Mouse (Mus musculus) megakaryocyte-erythroid progenitor cell, adult 5-6 weeks (primary cell): ENCODE measurements at regions not wholly inside any gene's neighbourhood (a gene's known extent, or its start where the extent isn't known, plus 50 kb on each side); places are given as distances from the start of the nearest gene placed in this dataset.

Experiments used
- ATAC-seq: replicated peaks from 2 replicates; pipeline ENCODE4 v1.8.0; 2016; ENCODE audit warnings: mild to moderate bottlenecking, inconsistent platforms; ENCODE audit not compliant: severe bottlenecking, poor library complexity, low FRiP score, low TSS enrichment

- ATAC-seq, result no peak
Observed at GRCm38 (mm10) chr8:109121776-109122175, 372.1 kb upstream of the Pmfbp1 start.

DNA sequence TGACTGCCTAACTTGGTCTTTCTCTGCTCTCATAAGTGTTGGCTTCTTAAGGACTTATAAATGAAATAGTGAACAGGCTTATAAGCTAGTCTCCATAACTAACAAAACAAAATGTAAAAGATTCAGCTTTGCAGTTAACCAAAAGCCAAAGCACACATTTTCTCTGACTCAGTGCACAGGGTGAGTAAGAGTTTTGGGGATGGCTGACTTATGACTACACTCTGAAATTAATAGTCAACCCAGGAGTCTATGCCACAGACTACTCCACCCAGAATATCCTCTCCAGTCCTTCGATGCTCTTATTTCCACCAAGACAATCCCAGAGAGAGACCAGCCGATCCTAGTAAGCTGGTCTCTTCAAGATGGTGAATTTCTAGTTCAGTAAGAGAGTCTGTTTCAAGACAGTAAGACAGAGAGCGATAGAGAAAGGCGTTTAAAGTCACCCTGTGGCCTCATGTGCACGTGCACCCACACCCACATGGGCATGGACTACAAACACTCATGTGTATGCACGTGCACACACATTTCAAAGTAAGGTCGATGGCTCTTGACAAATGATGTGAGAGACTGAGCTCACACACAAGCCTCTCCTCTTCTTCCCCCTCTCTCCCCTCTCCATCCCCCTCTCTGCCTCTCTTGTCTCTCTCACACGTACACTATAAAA lies 351.2 kb upstream of the Pmfbp1 start:
- ATAC-seq, result no peak

DNA sequence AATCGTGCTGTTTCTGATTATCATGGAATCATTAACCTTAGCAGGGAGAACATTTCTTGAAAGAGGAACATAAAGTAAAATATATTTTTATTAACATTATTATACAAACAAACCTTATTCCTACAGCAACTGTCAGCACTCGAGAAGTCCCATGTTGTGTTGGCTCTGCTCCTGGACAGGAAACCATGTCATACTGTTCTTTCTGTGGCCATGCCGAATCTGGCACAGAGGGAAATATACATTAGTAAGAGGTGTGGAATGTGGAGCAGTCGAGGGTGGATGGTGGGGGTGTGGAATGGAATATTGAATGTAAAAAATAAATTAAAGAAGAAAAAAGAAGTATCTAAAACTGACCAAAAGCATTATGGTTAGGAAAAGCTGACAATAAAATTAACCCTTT lies 342.1 kb upstream of the Pmfbp1 start:
- no peak for ATAC-seq

GRCm38 (mm10) chr8:109155489-109155888 lies 338.3 kb upstream of the Pmfbp1 start:
- no peak for ATAC-seq

GRCm38 (mm10) chr8:109156016-109156415 lies 337.8 kb upstream of the Pmfbp1 start:
- ATAC-seq, result no peak

DNA sequence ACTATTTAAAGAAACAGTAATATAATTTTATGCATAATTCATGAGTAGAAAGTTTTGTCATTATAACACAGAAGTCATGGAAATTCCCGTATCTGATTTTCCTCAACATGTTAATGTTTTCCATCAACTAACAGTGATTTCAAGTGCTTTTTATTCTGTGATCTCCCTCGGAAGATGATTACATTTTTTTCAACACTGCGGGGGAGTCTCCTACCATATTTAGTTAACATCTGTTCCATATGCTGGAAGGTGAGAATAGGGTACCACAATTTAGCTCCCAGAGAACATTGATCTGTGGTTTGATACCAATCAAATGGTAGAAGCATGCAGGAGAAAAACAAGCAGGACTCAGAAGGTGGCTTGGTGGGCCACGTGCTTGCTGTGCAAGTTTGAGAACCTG lies 321.1 kb upstream of the Pmfbp1 start:
- ATAC-seq, result no peak

GRCm38 (mm10) chr8:109185558-109186198 lies 308.1 kb upstream of the Pmfbp1 start:
- no peak for ATAC-seq

GRCm38 (mm10) chr8:109187617-109188016 lies 306.2 kb upstream of the Pmfbp1 start:
- ATAC-seq, result no peak

DNA sequence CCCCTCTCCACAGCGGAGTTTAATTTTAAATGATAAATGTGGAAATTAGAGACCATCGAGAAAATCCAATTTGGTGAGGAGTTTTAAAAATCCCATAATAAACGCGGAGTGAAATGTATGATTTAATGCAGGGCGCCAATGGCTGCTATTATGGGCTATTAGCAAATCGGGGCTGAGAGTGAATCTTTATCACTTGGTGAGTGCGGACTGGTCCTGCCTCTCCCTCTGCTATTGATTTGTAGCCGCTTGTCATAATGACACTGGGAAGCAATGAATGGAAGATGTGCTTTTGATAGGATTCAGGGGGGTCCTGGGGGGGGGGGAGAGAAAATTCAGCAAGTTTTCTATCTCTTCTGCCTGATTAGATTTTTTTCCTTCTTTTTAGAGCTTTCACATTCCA lies 279.6 kb upstream of the Pmfbp1 start:
- ATAC-seq, result no peak

DNA sequence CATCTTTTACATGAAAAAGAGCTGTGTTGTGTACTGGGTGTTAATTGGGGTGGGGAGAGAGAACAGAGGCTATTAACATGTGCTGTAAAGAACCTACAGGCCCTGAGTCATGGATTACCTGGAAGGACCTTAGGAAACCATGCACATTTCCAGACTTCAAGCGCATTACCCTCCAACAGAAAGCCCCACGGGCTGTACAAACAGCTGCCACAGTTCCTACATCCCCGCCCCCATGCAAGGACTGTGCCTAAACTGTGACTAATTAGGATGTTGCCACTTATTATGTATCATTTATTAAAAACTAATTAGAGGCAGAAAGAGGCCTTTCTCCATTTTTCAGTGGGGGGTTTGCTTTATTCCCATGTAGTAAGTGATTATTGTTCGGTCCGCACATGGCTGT lies 277.5 kb upstream of the Pmfbp1 start:
- ATAC-seq, result no peak

DNA sequence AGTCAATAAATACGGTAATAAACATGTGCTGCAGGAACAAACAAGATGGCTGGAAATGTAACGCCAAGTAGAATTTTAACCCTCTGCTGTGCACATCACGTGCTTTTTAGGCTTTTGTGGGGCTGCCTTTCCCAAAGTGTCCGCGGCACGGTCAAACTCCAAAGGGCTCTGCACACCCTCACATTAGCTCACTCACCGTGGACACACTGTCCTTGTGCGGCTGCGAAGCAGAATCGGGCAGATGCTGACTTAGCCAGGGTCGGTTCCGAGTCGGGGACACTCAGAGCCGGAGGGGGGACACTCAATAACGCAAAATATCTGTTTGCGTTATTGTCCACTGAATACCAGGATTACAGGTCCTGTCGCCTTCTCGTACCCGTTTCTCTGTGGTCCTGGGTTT lies 276.5 kb upstream of the Pmfbp1 start:
- ATAC-seq, result no peak

DNA sequence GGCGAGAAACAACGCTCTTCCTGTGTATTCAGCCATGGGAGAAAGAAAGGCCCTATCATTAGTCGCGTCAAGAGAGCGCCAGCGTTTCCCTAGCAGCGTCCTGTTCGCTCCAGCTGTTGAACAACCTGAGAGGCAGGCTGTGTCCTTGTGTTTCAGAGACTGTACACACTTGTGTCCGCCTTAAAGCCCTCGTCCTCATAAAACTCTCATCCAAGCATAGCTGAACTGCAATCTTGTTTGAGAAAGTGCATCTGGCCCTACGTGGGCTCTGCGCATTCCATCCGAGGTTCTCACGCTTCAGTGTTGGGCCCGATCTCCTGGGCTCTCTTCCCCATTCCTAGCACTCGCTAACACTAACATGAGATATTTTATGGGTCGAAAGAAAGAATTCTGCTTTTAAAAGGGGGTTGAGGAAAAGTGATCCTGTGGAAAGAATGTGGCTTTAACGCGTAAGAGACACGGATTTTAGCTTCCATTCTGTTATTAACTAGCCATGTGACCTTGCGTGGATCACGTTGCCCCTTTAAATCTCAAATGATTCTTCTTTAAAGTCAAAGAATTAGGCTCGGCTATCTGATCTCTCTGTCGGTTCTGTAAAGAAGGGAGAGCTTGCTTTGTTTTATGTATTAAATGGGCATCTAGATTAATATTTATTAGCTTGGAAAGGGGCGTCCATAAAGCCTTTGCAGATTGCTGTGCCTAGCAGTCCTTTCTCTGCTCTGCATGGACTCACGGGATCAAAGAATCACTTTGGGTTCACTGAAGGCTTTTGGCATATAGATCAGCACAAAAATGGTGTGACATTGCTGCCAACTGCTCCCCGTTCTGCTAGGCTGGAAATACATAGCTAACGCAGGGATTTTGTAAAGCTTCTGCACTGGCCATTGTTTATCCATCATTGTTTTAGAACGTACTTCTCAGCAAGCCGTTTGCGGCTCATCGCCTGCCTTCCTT lies 261.3 kb upstream of the Pmfbp1 start:
- no peak for ATAC-seq

DNA sequence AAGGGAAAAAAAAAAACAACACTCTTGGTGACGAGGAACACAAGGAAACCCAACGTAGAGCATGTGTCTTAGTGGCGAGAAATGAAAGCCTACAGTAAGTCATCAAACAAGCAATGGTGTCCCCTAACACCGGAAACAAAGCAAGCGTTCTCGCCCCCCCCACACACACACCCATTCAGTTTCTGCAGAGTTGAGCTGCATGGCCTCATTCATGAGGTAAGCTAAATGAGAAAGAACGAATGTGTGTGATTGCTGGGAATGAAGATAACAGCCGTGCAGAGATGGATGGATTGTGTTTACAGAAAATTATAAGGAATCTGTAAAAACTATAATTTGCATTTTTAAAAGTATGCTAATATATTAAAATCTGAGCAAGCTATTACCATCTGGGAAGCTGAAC lies 248.3 kb upstream of the Pmfbp1 start:
- ATAC-seq, result no peak

GRCm38 (mm10) chr8:109247875-109248274 lies 246.0 kb upstream of the Pmfbp1 start:
- ATAC-seq, result no peak

GRCm38 (mm10) chr8:109248356-109248755 lies 245.5 kb upstream of the Pmfbp1 start:
- no peak for ATAC-seq

GRCm38 (mm10) chr8:109249256-109249655 lies 244.6 kb upstream of the Pmfbp1 start:
- no peak for ATAC-seq

DNA sequence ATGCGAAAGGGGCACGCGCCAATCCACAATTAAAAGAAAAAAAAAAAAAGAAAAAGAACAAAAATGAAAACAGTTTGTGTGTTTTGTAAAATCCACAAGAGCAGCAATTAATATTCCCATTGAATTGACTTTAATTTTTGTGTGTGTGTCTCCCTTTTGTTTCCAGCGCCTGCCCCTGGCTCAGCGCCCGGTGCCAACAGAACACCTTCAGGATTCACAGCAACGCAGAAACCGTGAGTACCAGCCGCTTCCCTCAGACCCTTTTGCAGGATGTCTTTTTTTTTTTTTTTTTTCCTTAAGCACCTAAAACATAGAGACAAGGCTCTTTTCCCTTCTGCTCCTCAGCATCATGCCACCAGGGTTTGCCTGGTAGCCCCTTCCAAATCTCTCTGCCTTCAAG lies 244.1 kb upstream of the Pmfbp1 start:
- ATAC-seq, result no peak

GRCm38 (mm10) chr8:109250551-109250950 lies 243.3 kb upstream of the Pmfbp1 start:
- no peak for ATAC-seq

- ATAC-seq, result no peak
Observed at GRCm38 (mm10) chr8:109251360-109251798, 242.4 kb upstream of the Pmfbp1 start.

DNA sequence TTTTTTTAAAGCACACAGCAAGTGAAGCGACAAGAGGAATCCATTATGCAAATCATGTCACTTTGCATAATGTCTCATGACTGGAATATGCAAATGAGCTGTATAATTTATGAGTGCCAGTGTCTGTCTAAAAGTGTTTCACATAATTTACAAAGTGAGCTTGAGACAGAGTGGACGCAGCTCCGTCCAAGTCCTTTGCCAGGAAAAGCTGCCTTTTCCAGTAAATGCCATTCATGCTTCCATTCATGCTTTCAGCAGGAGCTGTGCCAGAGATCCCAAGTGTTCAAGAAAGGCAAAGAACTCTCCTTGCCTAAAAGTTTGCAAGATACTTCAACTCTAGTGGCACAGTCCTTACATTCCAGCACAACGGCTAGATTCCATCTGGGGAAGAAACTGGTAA lies 241.4 kb upstream of the Pmfbp1 start:
- no peak for ATAC-seq
